Mouse (Mus musculus): ENCODE results near the gene Esr1. TPM values are rescaled to one million over a fixed set of nuclear protein-coding genes. Genes with fewer than 3 reads are reported as not detected.

Esr1 gene
- polyA plus RNA-seq, 1 experiment: 0.90 TPM

- TF ChIP-seq POLR2A (IDR thresholded peaks at IDR 0.05; ENCODE audit: low read depth, low read length) (no peak), CTCF (IDR thresholded peaks at IDR 0.05; ENCODE audit: extremely low read depth, insufficient read length, insufficient replicate concordance, low read depth, low read length) (no peak)
- whole genome bisulfite sequencing: 57% methylated on average over 6 of the region's 6 CpGs
- Histone ChIP-seq H3K27ac (ENCODE audit: insufficient read depth, low read depth, low read length) (no peak overlapping the region), H3K36me3 (ENCODE audit: control insufficient read depth, insufficient read depth, low read length) (no peaks in the 10 kb centered on the region), H3K4me1 (ENCODE audit: control insufficient read depth, insufficient read depth, insufficient read length, low read length) (no peaks in the 10 kb centered on the region), H3K27me3 (ENCODE audit: control insufficient read depth, insufficient read depth, low read length) (no peaks in the 10 kb centered on the region), H3K4me3 (ENCODE audit: low read depth, low read length) (no peak overlapping the region)
These were observed 164.8 kb downstream of the Esr1 start for GRCm38 (mm10) chr10:4776007-4776713.

GRCm38 (mm10) chr10:4776714-4777090 lies 165.3 kb downstream of the Esr1 start:
- no peak overlapping the region for H3K4me3 ChIP-seq (ENCODE audit: low read depth, low read length)
- H3K36me3 ChIP-seq (ENCODE audit: control insufficient read depth, insufficient read depth, low read length): no peaks in the 10 kb centered on the region
- TF ChIP-seq CTCF (IDR thresholded peaks at IDR 0.05; ENCODE audit: extremely low read depth, insufficient read length, insufficient replicate concordance, low read depth, low read length): no peak
- TF ChIP-seq POLR2A (IDR thresholded peaks at IDR 0.05; ENCODE audit: low read depth, low read length): no peak
- WGBS: 72% methylated on average over 4 of the region's 4 CpGs
- H3K27me3 ChIP-seq (ENCODE audit: control insufficient read depth, insufficient read depth, low read length): no peaks in the 10 kb centered on the region
- H3K4me1 ChIP-seq (ENCODE audit: control insufficient read depth, insufficient read depth, insufficient read length, low read length): no peaks in the 10 kb centered on the region
- H3K27ac ChIP-seq (ENCODE audit: insufficient read depth, low read depth, low read length): no peak overlapping the region

- H3K4me3 ChIP-seq (ENCODE audit: low read depth, low read length): no peak overlapping the region
- TF ChIP-seq POLR2A (IDR thresholded peaks at IDR 0.05; ENCODE audit: low read depth, low read length) (no peak), CTCF (IDR thresholded peaks at IDR 0.05; ENCODE audit: extremely low read depth, insufficient read length, insufficient replicate concordance, low read depth, low read length) (no peak)
- H3K27ac ChIP-seq (ENCODE audit: insufficient read depth, low read depth, low read length): no peak overlapping the region
- no peaks in the 10 kb centered on the region for H3K4me1 ChIP-seq (ENCODE audit: control insufficient read depth, insufficient read depth, insufficient read length, low read length)
- WGBS: 38% methylated on average over 3 of the region's 3 CpGs
- H3K27me3 ChIP-seq (ENCODE audit: control insufficient read depth, insufficient read depth, low read length): no peaks in the 10 kb centered on the region
- no peaks in the 10 kb centered on the region for H3K36me3 ChIP-seq (ENCODE audit: control insufficient read depth, insufficient read depth, low read length)
These were observed 166.6 kb downstream of the Esr1 start for GRCm38 (mm10) chr10:4777996-4778395.

GRCm38 (mm10) chr10:4780926-4781325 lies 169.5 kb downstream of the Esr1 start:
- TF ChIP-seq POLR2A (IDR thresholded peaks at IDR 0.05; ENCODE audit: low read depth, low read length): no peak
- TF ChIP-seq CTCF (IDR thresholded peaks at IDR 0.05; ENCODE audit: extremely low read depth, insufficient read length, insufficient replicate concordance, low read depth, low read length): no peak
- no peaks in the 10 kb centered on the region for H3K27me3 ChIP-seq (ENCODE audit: control insufficient read depth, insufficient read depth, low read length)
- 49% methylated on average over 6 of the region's 6 CpGs for WGBS
- H3K4me1 ChIP-seq (ENCODE audit: control insufficient read depth, insufficient read depth, insufficient read length, low read length): no peaks in the 10 kb centered on the region
- no peak overlapping the region for H3K4me3 ChIP-seq (ENCODE audit: low read depth, low read length)
- no peaks in the 10 kb centered on the region for H3K36me3 ChIP-seq (ENCODE audit: control insufficient read depth, insufficient read depth, low read length)
- H3K27ac ChIP-seq (ENCODE audit: insufficient read depth, low read depth, low read length): no peak overlapping the region

GRCm38 (mm10) chr10:4787003-4787628 lies 175.7 kb downstream of the Esr1 start:
- whole genome bisulfite sequencing: 78% methylated on average over 5 of the region's 5 CpGs
- TF ChIP-seq POLR2A (IDR thresholded peaks at IDR 0.05; ENCODE audit: low read depth, low read length) (no peak), CTCF (IDR thresholded peaks at IDR 0.05; ENCODE audit: extremely low read depth, insufficient read length, insufficient replicate concordance, low read depth, low read length) (no peak)

GRCm38 (mm10) chr10:4798268-4798808 lies 186.9 kb downstream of the Esr1 start:
- no peaks in the 10 kb centered on the region for H3K36me3 ChIP-seq (ENCODE audit: control insufficient read depth, insufficient read depth, low read length)
- WGBS: 59% methylated on average over 3 of the region's 3 CpGs
- no peaks in the 10 kb centered on the region for H3K4me1 ChIP-seq (ENCODE audit: control insufficient read depth, insufficient read depth, insufficient read length, low read length)
- H3K27me3 ChIP-seq (ENCODE audit: control insufficient read depth, insufficient read depth, low read length): no peaks in the 10 kb centered on the region
- no peak overlapping the region for H3K27ac ChIP-seq (ENCODE audit: insufficient read depth, low read depth, low read length)
- H3K4me3 ChIP-seq (ENCODE audit: low read depth, low read length): no peak overlapping the region
- TF ChIP-seq POLR2A (IDR thresholded peaks at IDR 0.05; ENCODE audit: low read depth, low read length) (no peak), CTCF (IDR thresholded peaks at IDR 0.05; ENCODE audit: extremely low read depth, insufficient read length, insufficient replicate concordance, low read depth, low read length) (no peak)

More at GRCm38 (mm10) chr10:4787003-4787628, 175.7 kb downstream of the Esr1 start:
- Histone ChIP-seq H3K27ac (ENCODE audit: insufficient read depth, low read depth, low read length) (no peak overlapping the region), H3K36me3 (ENCODE audit: control insufficient read depth, insufficient read depth, low read length) (no peaks in the 10 kb centered on the region), H3K27me3 (ENCODE audit: control insufficient read depth, insufficient read depth, low read length) (no peaks in the 10 kb centered on the region), H3K4me1 (ENCODE audit: control insufficient read depth, insufficient read depth, insufficient read length, low read length) (no peaks in the 10 kb centered on the region), H3K4me3 (ENCODE audit: low read depth, low read length) (no peak overlapping the region)

- H3K27ac ChIP-seq (ENCODE audit: insufficient read depth, low read depth, low read length): no peak overlapping the region
- TF ChIP-seq POLR2A (IDR thresholded peaks at IDR 0.05; ENCODE audit: low read depth, low read length) (no peak), CTCF (IDR thresholded peaks at IDR 0.05; ENCODE audit: extremely low read depth, insufficient read length, insufficient replicate concordance, low read depth, low read length) (no peak)
- 87% methylated on average over 5 of the region's 5 CpGs for WGBS
- H3K27me3 ChIP-seq (ENCODE audit: control insufficient read depth, insufficient read depth, low read length): no peaks in the 10 kb centered on the region
- H3K4me3 ChIP-seq (ENCODE audit: low read depth, low read length): no peak overlapping the region
- no peaks in the 10 kb centered on the region for H3K4me1 ChIP-seq (ENCODE audit: control insufficient read depth, insufficient read depth, insufficient read length, low read length)
- no peaks in the 10 kb centered on the region for H3K36me3 ChIP-seq (ENCODE audit: control insufficient read depth, insufficient read depth, low read length)
These were observed 213.0 kb downstream of the Esr1 start for GRCm38 (mm10) chr10:4824366-4824765.

Measured in small intestine, adult 2 months (tissue).